Mouse (Mus musculus) stomach, embryonic 14.5 days (tissue): ENCODE measurements around the gene Chrm4. TPM values are rescaled to one million over a fixed set of nuclear protein-coding genes. Genes with fewer than 3 reads are reported as not detected.

Experiments
- ATAC-seq: fragments of 200-750 bp; cut with Nextera tagmentation; 2 replicates; pipeline ENCODE4 v1.8.0; 2017; ENCODE audit warnings: low read depth, moderate TSS enrichment; ENCODE audit not compliant: insufficient number of reproducible peaks, insufficient read depth, low FRiP score
- H3K27ac ChIP-seq: fragments of 300-500 bp; sonication (generic); 2 replicates; pipeline ENCODE4 v1.5.1; 2014; ENCODE audit warnings: mild to moderate bottlenecking, low read length, moderate library complexity, mixed read lengths
- H3K27me3 ChIP-seq: fragments of 300-500 bp; sonication (generic); 2 replicates; pipeline ENCODE4 v1.6.1; 2014; ENCODE audit warnings: low read length, control low read depth, mixed read lengths; ENCODE audit not compliant: control insufficient read depth, insufficient read depth
- H3K36me3 ChIP-seq: fragments of 300-500 bp; sonication (generic); 2 replicates; pipeline ENCODE4 v1.6.1; 2014; ENCODE audit warnings: mild to moderate bottlenecking, control low read depth, low read length, moderate library complexity, mixed read lengths; ENCODE audit not compliant: control insufficient read depth, insufficient read depth
- H3K4me1 ChIP-seq: fragments of 300-500 bp; sonication (generic); 2 replicates; pipeline ENCODE4 v1.6.1; 2014; ENCODE audit warnings: low read length, control low read depth, mixed read lengths; ENCODE audit not compliant: control insufficient read depth, insufficient read depth
- H3K4me2 ChIP-seq: fragments of 300-500 bp; sonication (generic); replicated peaks from 2 replicates; pipeline ENCODE4 v1.6.1; 2014; ENCODE audit warnings: low read depth, low read length, control low read depth
- H3K4me3 ChIP-seq: fragments of 300-500 bp; sonication (generic); 2 replicates; pipeline ENCODE4 v1.5.1; 2014; ENCODE audit warnings: low read depth, low read length, control low read depth
- H3K9ac ChIP-seq: fragments of 300-500 bp; sonication (generic); replicated peaks from 2 replicates; pipeline ENCODE4 v1.6.1; 2014; ENCODE audit warnings: low read depth, mild to moderate bottlenecking, control low read depth, low read length, moderate library complexity, mixed read lengths
- H3K9me3 ChIP-seq: fragments of 300-500 bp; sonication (generic); 2 replicates; pipeline ENCODE4 v1.6.1; 2016; ENCODE audit warnings: low read depth, low read length, control low read depth; ENCODE audit not compliant: control insufficient read depth
- WGBS: fragments of 180-500 bp; shearing (Covaris S2); extraction: QIAGEN DNeasy Blood & Tissue Kit; methylation state at CpG from one replicate; pipeline ENCODE4 v1.1.7; 2014; 5-methylcytosine and 5-hydroxymethylcytosine counted together
- microRNA-seq: library from miRNA; unstranded; fragments of <30 nt; microRNA quantifications from one replicate; pipeline ENCODE4, GENCODE M21; 2016
- polyA plus RNA-seq: library from polyadenylated mRNA; unstranded; fragments of >200 nt; fragmentation: Nextera tagmentation; extraction: Ambion mirVana; gene quantifications from 2 replicates; pipeline ENCODE4 v1.2.1, GENCODE M21; 2014

The Chrm4 gene
- polyA plus RNA-seq, 1 experiment from 2014 or later: not detected

- no peak for ATAC-seq
- 28% methylated on average over 21 of the region's 21 CpGs for WGBS
- H3K4me3 ChIP-seq: no peak overlapping the region
- peaks cover 11% of the 10 kb centered on the region; the same call in 1 of the 2 replicates for H3K27me3 ChIP-seq
- H3K27ac ChIP-seq: peak overlapping the region; percentile 67
- H3K9ac ChIP-seq: no peak overlapping the region; the same call in 1 of the 2 replicates
- H3K4me1 ChIP-seq: peaks cover 10% of the 10 kb centered on the region
- no peaks in the 10 kb centered on the region for H3K9me3 ChIP-seq
- H3K4me2 ChIP-seq: peak overlapping the region; percentile 10
- no peaks in the 10 kb centered on the region for H3K36me3 ChIP-seq
Measured at GRCm38 (mm10) chr2:91971231-91972097, 44.4 kb downstream of the Chrm4 start.

DNA sequence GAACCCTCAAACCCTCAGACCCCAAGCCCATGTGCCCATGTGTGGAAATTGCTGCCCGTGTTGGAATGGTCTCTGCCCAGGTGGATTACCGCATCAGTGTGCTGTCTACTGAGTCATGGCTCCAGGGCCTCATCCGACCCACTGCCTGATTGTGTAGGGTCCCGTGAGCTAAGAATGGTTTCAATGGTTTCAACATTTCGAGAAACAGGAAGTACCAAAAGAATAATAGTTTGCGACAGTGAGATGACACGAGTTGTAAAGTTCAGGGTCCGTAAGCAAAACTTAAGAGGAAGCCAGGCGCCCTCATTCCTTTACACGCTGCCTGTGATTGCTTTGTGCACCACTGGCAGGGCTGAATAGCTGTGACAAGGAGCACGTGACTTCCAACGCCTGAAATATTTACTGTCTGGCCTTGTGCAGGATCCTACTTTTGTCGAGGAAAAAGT is 45.1 kb downstream of the Chrm4 start:
- peak overlapping the region; percentile 30; the same call in 1 of the 2 replicates for H3K27ac ChIP-seq
- no peak for ATAC-seq
- H3K9ac ChIP-seq: no peak overlapping the region
- 33% methylated on average over 13 of the region's 13 CpGs for WGBS
- peaks cover 10% of the 10 kb centered on the region for H3K4me1 ChIP-seq
- H3K4me2 ChIP-seq: peak overlapping the region; percentile 10
- no peaks in the 10 kb centered on the region for H3K36me3 ChIP-seq
- peaks cover 11% of the 10 kb centered on the region; the same call in 1 of the 2 replicates for H3K27me3 ChIP-seq
- no peak overlapping the region for H3K4me3 ChIP-seq
- H3K9me3 ChIP-seq: no peaks in the 10 kb centered on the region

- 50% methylated on average over 7 of the region's 7 CpGs for WGBS
- H3K4me2 ChIP-seq: no peak overlapping the region
- H3K36me3 ChIP-seq: no peaks in the 10 kb centered on the region
- no peaks in the 10 kb centered on the region for H3K9me3 ChIP-seq
- no peak for ATAC-seq
- no peak overlapping the region for H3K9ac ChIP-seq
- peaks cover 11% of the 10 kb centered on the region; the same call in 1 of the 2 replicates for H3K27me3 ChIP-seq
- H3K4me1 ChIP-seq: peaks cover 19% of the 10 kb centered on the region
- H3K27ac ChIP-seq: no peak overlapping the region
- no peak overlapping the region for H3K4me3 ChIP-seq
Measured at GRCm38 (mm10) chr2:91973416-91974135, 46.5 kb downstream of the Chrm4 start.

GRCm38 (mm10) chr2:91975581-91976541 is 48.8 kb downstream of the Chrm4 start, which contains the start of gene Dgkz:
Gene Dgkz, minus strand, starts transcription at chr2:91975864.
- WGBS: 2% methylated on average over 73 of the region's 79 CpGs
- H3K4me2 ChIP-seq: peak within 1 kb of the TSS; percentile 67
- H3K9me3 ChIP-seq: no peaks in the 10 kb centered on the region
- peaks cover 31% of the 10 kb centered on the region for H3K4me1 ChIP-seq
- peak within 1 kb of the TSS; percentile 30 for H3K4me3 ChIP-seq
- H3K27me3 ChIP-seq: peaks cover 11% of the 10 kb centered on the region; the same call in 1 of the 2 replicates
- H3K27ac ChIP-seq: no peak within 1 kb of the TSS
- H3K9ac ChIP-seq: no peak within 1 kb of the TSS; the same call in 1 of the 2 replicates
- no peaks in the 10 kb centered on the region for H3K36me3 ChIP-seq
- ATAC-seq: 0 out of 2 replicates have a peak, but pooled peaks have one; percentile 25

DNA sequence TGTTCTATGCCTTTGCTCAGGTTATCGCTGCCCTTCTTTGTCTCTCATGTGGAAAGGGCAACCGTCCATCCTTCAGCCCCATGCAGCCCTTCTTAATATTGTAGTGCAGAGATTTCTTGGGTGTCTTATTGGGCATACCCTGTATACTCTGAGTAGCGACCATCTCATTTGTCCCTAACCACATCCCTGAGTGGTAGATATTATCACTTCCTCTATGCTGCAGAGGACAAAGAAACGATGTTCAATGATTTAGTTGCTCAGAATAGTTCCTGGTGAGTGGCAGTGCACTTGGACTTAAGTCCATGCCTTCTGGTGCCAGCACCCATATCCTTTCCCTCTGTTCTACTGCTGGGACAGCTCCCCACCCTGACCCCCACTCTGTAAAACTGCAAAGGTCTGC is 50.9 kb downstream of the Chrm4 start:
- no peak overlapping the region for H3K9ac ChIP-seq
- peaks cover 2% of the 10 kb centered on the region for H3K36me3 ChIP-seq
- H3K27me3 ChIP-seq: peaks cover 11% of the 10 kb centered on the region; the same call in 1 of the 2 replicates
- no peaks in the 10 kb centered on the region for H3K9me3 ChIP-seq
- H3K4me3 ChIP-seq: no peak overlapping the region
- 0 out of 2 replicates have a peak overlapping the region, but pooled peaks have one; percentile 7 for H3K27ac ChIP-seq
- peaks cover 20% of the 10 kb centered on the region for H3K4me1 ChIP-seq
- H3K4me2 ChIP-seq: no peak overlapping the region
- ATAC-seq: no peak
- 76% methylated on average over 4 of the region's 4 CpGs for WGBS

Small RNA genes lying within 50 kb of the gene (microRNA-seq; reads per million reads assigned to microRNA genes)
- not detected for gene Mir6999

Other genes starting within 250 kb of the Chrm4 start
- gene Atg13, start 216.7 kb upstream of the Chrm4 start, polyA plus RNA-seq: 27.8 and 30.0 TPM in 2 replicates
- 18.2 and 21.5 TPM in 2 replicates for gene Harbi1, start 216.4 kb upstream of the Chrm4 start, polyA plus RNA-seq
- gene Ambra1, start 197.1 kb upstream of the Chrm4 start, polyA plus RNA-seq: 17.8 and 18.1 TPM in 2 replicates
- gene Mdk, start 5.0 kb downstream of the Chrm4 start, polyA plus RNA-seq: 1,102 and 1,256 TPM in 2 replicates
- gene Gm9821, start 18.5 kb downstream of the Chrm4 start, polyA plus RNA-seq: 1.2 and 1.4 TPM in 2 replicates
- 45.4 and 47.9 TPM in 2 replicates for gene Dgkz, start 48.6 kb downstream of the Chrm4 start, polyA plus RNA-seq
- gene Creb3l1, start 97.3 kb downstream of the Chrm4 start, polyA plus RNA-seq: 33.2 and 35.2 TPM in 2 replicates
- 35.8 and 42.6 TPM in 2 replicates for gene Phf21a, start 165.9 kb downstream of the Chrm4 start, polyA plus RNA-seq